Mouse (Mus musculus): ENCODE data around the gene H2-Ob. TPM values are rescaled to one million over a fixed set of nuclear protein-coding genes. Genes with fewer than 3 reads are reported as not detected.
A peak's percentile ranks its signal among the peaks of the same experiment; 100 is the strongest.
"Not testable (repeated sequence)": the region's sequence is repeated elsewhere in the genome, so short reads cannot be mapped to it uniquely, and the experiment has no call there.

Gene H2-Ob
- polyA plus RNA-seq, 1 experiment = 15.1 TPM

DNA sequence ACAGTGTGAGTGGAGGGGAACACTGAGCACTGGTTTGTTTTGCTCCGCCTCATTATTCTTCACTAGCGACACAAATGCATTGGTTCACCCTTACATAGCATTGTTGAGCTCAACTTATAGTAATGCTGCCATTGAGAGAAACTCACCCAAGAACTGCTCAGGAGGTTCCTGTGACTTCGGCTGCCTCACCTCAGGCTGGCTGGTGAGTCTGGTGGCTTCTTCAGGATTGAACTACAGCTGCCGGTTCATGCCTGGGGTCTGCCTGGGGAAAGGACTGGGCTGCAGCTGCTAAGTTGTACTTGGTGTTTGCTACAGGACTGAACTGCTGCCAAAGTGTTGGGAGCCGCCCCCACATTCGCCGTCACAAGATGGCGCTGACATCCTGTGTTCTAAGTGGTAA lies 13.3 kb upstream of the H2-Ob start:
- Histone ChIP-seq H3K4me3 (ENCODE audit: insufficient read depth, low read depth, low read length) (no peak overlapping the region), H3K27ac (ENCODE audit: insufficient read depth, low read depth, low read length) (no peak overlapping the region), H3K4me1 (ENCODE audit: control insufficient read depth, insufficient read depth, low read length) (no peaks in the 10 kb centered on the region), H3K36me3 (ENCODE audit: control insufficient read depth, insufficient read depth, low read length) (no peaks in the 10 kb centered on the region), H3K27me3 (replicated peaks; ENCODE audit: control insufficient read depth, insufficient read depth, low read length) (no peaks in the 10 kb centered on the region)
- DNase-seq = no peak
- no peak for TF ChIP-seq CTCF (conservative IDR thresholded peaks at IDR 0.05; ENCODE audit: insufficient read depth, insufficient read length, low read depth, low read length)
- TF ChIP-seq POLR2A (IDR thresholded peaks at IDR 0.05; ENCODE audit: low read depth, low read length) = no peak
- 99% methylated on average over 8 of the region's 8 CpGs for WGBS

GRCm38 (mm10) chr17:34225911-34226310 lies 12.8 kb upstream of the H2-Ob start:
- WGBS = 98% methylated on average over 16 of the region's 23 CpGs
- H3K4me1 ChIP-seq (ENCODE audit: control insufficient read depth, insufficient read depth, low read length) = not testable (repeated sequence)

GRCm38 (mm10) chr17:34230971-34231370 lies 7.7 kb upstream of the H2-Ob start:
- H3K27ac ChIP-seq (ENCODE audit: insufficient read depth, low read depth, low read length); H3K36me3 ChIP-seq (ENCODE audit: control insufficient read depth, insufficient read depth, low read length); H3K4me3 ChIP-seq (ENCODE audit: insufficient read depth, low read depth, low read length); H3K4me1 ChIP-seq (ENCODE audit: control insufficient read depth, insufficient read depth, low read length); H3K27me3 ChIP-seq (replicated peaks; ENCODE audit: control insufficient read depth, insufficient read depth, low read length): not testable (repeated sequence)
- WGBS = 95% methylated on average over 9 of the region's 9 CpGs
- DNase-seq = peak; percentile 22

More at GRCm38 (mm10) chr17:34225911-34226310, 12.8 kb upstream of the H2-Ob start:
- H3K4me3 ChIP-seq (ENCODE audit: insufficient read depth, low read depth, low read length); H3K36me3 ChIP-seq (ENCODE audit: control insufficient read depth, insufficient read depth, low read length); H3K27ac ChIP-seq (ENCODE audit: insufficient read depth, low read depth, low read length); H3K27me3 ChIP-seq (replicated peaks; ENCODE audit: control insufficient read depth, insufficient read depth, low read length); DNase-seq: not testable (repeated sequence)

GRCm38 (mm10) chr17:34232021-34232420 lies 6.7 kb upstream of the H2-Ob start:
- H3K4me3 ChIP-seq (ENCODE audit: insufficient read depth, low read depth, low read length); H3K36me3 ChIP-seq (ENCODE audit: control insufficient read depth, insufficient read depth, low read length); H3K27me3 ChIP-seq (replicated peaks; ENCODE audit: control insufficient read depth, insufficient read depth, low read length); DNase-seq; H3K4me1 ChIP-seq (ENCODE audit: control insufficient read depth, insufficient read depth, low read length); H3K27ac ChIP-seq (ENCODE audit: insufficient read depth, low read depth, low read length): not testable (repeated sequence)
- 88% methylated on average over 7 of the region's 7 CpGs for WGBS

DNA sequence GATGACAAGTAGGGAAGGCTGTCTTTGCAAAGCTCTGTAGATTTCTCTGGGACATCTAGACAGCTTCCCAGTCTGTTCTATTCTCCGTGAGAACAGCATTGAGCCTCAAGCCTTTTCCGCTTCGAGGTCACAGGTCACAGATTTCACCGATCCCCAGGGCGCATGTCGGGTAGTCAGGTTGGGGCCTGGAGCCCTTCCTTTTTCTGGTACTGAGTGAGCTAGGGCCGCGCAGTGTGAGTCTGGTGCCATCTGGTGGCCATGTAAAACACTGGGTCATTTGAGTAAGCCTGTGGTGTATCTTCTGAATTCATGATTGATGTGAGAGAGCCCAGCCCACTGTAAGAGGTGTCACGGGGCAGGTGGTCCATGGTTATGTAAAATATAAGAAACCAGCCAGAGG lies 3.8 kb upstream of the H2-Ob start:
- H3K4me3 ChIP-seq (ENCODE audit: insufficient read depth, low read depth, low read length) = no peak overlapping the region
- 13% methylated on average over 9 of the region's 9 CpGs for WGBS
- TF ChIP-seq CTCF (conservative IDR thresholded peaks at IDR 0.05; ENCODE audit: insufficient read depth, insufficient read length, low read depth, low read length) (peak; percentile 94), POLR2A (IDR thresholded peaks at IDR 0.05; ENCODE audit: low read depth, low read length) (no peak)

GRCm38 (mm10) chr17:34236691-34237090 lies 2.0 kb upstream of the H2-Ob start:
- no peak for DNase-seq
- Histone ChIP-seq H3K4me1 (ENCODE audit: control insufficient read depth, insufficient read depth, low read length) (no peaks in the 10 kb centered on the region), H3K36me3 (ENCODE audit: control insufficient read depth, insufficient read depth, low read length) (no peaks in the 10 kb centered on the region), H3K27ac (ENCODE audit: insufficient read depth, low read depth, low read length) (no peak overlapping the region), H3K4me3 (ENCODE audit: insufficient read depth, low read depth, low read length) (no peak overlapping the region), H3K27me3 (replicated peaks; ENCODE audit: control insufficient read depth, insufficient read depth, low read length) (no peaks in the 10 kb centered on the region)
- WGBS = 74% methylated on average over 5 of the region's 5 CpGs
- TF ChIP-seq POLR2A (IDR thresholded peaks at IDR 0.05; ENCODE audit: low read depth, low read length) (no peak), CTCF (conservative IDR thresholded peaks at IDR 0.05; ENCODE audit: insufficient read depth, insufficient read length, low read depth, low read length) (no peak)

More for the DNA sequence above, 3.8 kb upstream of the H2-Ob start:
- Histone ChIP-seq H3K27ac (ENCODE audit: insufficient read depth, low read depth, low read length) (no peak overlapping the region), H3K36me3 (ENCODE audit: control insufficient read depth, insufficient read depth, low read length) (no peaks in the 10 kb centered on the region), H3K27me3 (replicated peaks; ENCODE audit: control insufficient read depth, insufficient read depth, low read length) (no peaks in the 10 kb centered on the region), H3K4me1 (ENCODE audit: control insufficient read depth, insufficient read depth, low read length) (no peaks in the 10 kb centered on the region)
- DNase-seq = peak; percentile 87

GRCm38 (mm10) chr17:34237741-34238140 lies 962 bp upstream of the H2-Ob start:
- no peaks in the 10 kb centered on the region for H3K27me3 ChIP-seq (replicated peaks; ENCODE audit: control insufficient read depth, insufficient read depth, low read length)
- TF ChIP-seq CTCF (conservative IDR thresholded peaks at IDR 0.05; ENCODE audit: insufficient read depth, insufficient read length, low read depth, low read length) = no peak
- no peak for TF ChIP-seq POLR2A (IDR thresholded peaks at IDR 0.05; ENCODE audit: low read depth, low read length)
- H3K4me1 ChIP-seq (ENCODE audit: control insufficient read depth, insufficient read depth, low read length) = no peaks in the 10 kb centered on the region
- WGBS = 68% methylated on average over 3 of the region's 3 CpGs
- H3K36me3 ChIP-seq (ENCODE audit: control insufficient read depth, insufficient read depth, low read length) = no peaks in the 10 kb centered on the region
- no peak overlapping the region for H3K4me3 ChIP-seq (ENCODE audit: insufficient read depth, low read depth, low read length)
- H3K27ac ChIP-seq (ENCODE audit: insufficient read depth, low read depth, low read length) = no peak overlapping the region
- DNase-seq = no peak

DNA sequence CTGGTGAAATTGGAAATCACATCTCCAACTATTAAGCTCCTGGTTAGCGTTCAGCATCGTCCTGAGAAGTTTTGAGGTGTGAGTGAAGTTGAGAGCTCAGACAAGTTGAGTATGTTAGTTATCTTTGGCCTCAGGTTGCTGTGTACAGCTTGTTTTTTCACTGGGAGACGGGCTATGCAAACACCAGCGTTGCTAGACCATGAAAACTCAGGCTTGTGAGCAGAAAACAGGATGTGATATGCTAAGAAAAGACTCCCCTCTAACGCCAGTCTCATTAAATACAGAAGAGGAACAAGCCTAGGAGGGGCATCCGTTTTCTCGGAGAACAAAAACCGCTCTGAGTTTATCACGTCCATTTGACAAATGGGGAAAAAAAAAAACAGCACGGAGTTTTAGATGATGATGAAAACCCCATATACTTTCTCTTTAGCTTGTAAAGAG lies 918 bp downstream of the H2-Ob start:
- WGBS = 17% methylated on average over 10 of the region's 10 CpGs
- peak; percentile 60 for DNase-seq
- Histone ChIP-seq H3K36me3 (ENCODE audit: control insufficient read depth, insufficient read depth, low read length) (no peaks in the 10 kb centered on the region), H3K4me1 (ENCODE audit: control insufficient read depth, insufficient read depth, low read length) (no peaks in the 10 kb centered on the region), H3K27me3 (replicated peaks; ENCODE audit: control insufficient read depth, insufficient read depth, low read length) (no peaks in the 10 kb centered on the region), H3K27ac (ENCODE audit: insufficient read depth, low read depth, low read length) (peak overlapping the region; percentile 93), H3K4me3 (ENCODE audit: insufficient read depth, low read depth, low read length) (no peak overlapping the region)
- TF ChIP-seq POLR2A (IDR thresholded peaks at IDR 0.05; ENCODE audit: low read depth, low read length) (no peak), CTCF (conservative IDR thresholded peaks at IDR 0.05; ENCODE audit: insufficient read depth, insufficient read length, low read depth, low read length) (no peak)

Data from kidney, adult 2 months (tissue).